Mouse (Mus musculus): ENCODE results near the gene Ppp1r13b. TPM values are rescaled to one million over a fixed set of nuclear protein-coding genes. Genes with fewer than 3 reads are reported as not detected.

The Ppp1r13b gene
- total and polyA plus RNA-seq, 3 experiments, result 1.5 to 8.7 TPM; not detected in 1

DNA sequence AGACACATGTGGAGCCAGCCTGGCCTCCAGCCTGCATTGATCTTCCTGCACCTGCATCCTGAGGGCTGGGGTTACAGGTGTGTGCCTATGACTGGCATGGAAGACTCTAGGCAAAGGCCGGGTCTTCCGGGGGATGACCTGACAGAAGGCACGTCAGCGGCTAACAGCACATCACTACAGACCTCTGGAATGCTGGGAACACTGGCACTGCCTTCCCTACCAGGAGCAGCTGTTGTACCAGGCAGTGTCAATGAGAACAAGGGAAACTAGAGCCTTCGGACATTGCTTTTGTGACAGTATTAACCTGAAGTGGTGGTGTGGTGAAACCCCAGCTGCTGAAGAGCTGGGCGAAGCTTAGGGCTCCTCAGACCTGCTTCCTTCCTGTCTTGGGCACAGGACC is 99.1 kb downstream of the Ppp1r13b start:
- H3K4me3 ChIP-seq (ENCODE audit: control insufficient read depth in 1 of 2, insufficient read depth in 1 of 2, low read depth in 2 of 2, low read length in 2 of 2), result no peak overlapping the region
- no peaks in the 10 kb centered on the region for H3K27me3 ChIP-seq (ENCODE audit: control insufficient read depth in 1 of 2, insufficient read depth in 2 of 2, low read length in 2 of 2)
- TF ChIP-seq E2F4 (IDR thresholded peaks at IDR 0.05; ENCODE audit: borderline replicate concordance, low read depth, low read length) (no peak), SIN3A (IDR thresholded peaks at IDR 0.05; ENCODE audit: low read length) (no peak), USF2 (IDR thresholded peaks at IDR 0.05; ENCODE audit: borderline replicate concordance in 1 of 2, insufficient read depth in 1 of 2, low read depth in 1 of 2, low read length in 2 of 2) (no peak), RCOR1 (IDR thresholded peaks at IDR 0.05; ENCODE audit: low read depth, low read length) (no peak), ZKSCAN1 (IDR thresholded peaks at IDR 0.05; ENCODE audit: low read depth, low read length) (no peak), CHD2 (IDR thresholded peaks at IDR 0.05; ENCODE audit: low read length) (no peak), BHLHE40 (IDR thresholded peaks at IDR 0.05; ENCODE audit: borderline replicate concordance, low read depth, low read length) (no peak)
- peaks cover 2% of the 10 kb centered on the region; the same call in 1 of the 2 replicates for H3K79me2 ChIP-seq (ENCODE audit: control insufficient read depth, insufficient read depth, low read length, poor library complexity)
- no peaks in the 10 kb centered on the region for H3K9me3 ChIP-seq (replicated peaks; ENCODE audit: insufficient read depth, low read length)
- H3K9ac ChIP-seq (ENCODE audit: control insufficient read depth, low read depth, low read length, poor library complexity, severe bottlenecking), result no peak overlapping the region
- 0 out of 4 replicates have a peak, but pooled peaks cover 0 to 8% of the 10 kb centered on the region in 2 experiments for H3K4me1 ChIP-seq (ENCODE audit: control insufficient read depth in 1 of 2, insufficient read depth in 2 of 2, low read length in 2 of 2)
- H3K36me3 ChIP-seq (ENCODE audit: control insufficient read depth in 1 of 2, insufficient read depth in 2 of 2, low read length in 2 of 2), result no peaks in the 10 kb centered on the region
- H3K27ac ChIP-seq (ENCODE audit: control insufficient read depth, low read depth, low read length), result no peak overlapping the region
- no peak for DNase-seq (ENCODE audit: low read depth, low spot score)

DNA sequence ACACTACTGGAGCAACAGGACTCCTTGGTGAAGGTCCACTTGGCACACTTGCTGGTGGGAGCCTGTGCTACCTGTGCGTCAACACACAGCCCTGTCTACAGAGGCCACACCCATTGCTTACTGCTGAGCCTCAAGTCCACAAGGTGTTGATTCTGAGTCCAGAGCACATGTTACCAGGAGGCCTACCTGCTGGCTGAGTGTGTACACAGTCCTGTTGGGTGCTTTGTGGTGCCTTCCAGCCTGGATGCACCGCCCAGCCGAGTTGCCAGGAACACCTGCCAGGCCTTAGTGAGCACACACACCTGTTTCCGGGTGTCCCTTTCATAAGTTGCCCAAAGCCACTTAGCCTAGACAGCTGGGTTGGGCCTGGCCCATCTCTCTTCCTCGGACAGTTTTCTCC is 104.4 kb downstream of the Ppp1r13b start:
- no peaks in the 10 kb centered on the region for H3K4me1 ChIP-seq (ENCODE audit: control insufficient read depth in 1 of 2, insufficient read depth in 2 of 2, low read length in 2 of 2)
- TF ChIP-seq RCOR1 (IDR thresholded peaks at IDR 0.05; ENCODE audit: low read depth, low read length), result no peak
- no peak for TF ChIP-seq TCF12 (IDR thresholded peaks at IDR 0.05; ENCODE audit: low read depth, low read length)
- no peak for TF ChIP-seq ELF1 (IDR thresholded peaks at IDR 0.05; ENCODE audit: low read depth, low read length)
- no peak for TF ChIP-seq MYB (IDR thresholded peaks at IDR 0.05; ENCODE audit: low read depth, low read length)
- no peak for TF ChIP-seq HCFC1 (IDR thresholded peaks at IDR 0.05; ENCODE audit: low read depth, low read length)
- no peak for TF ChIP-seq KAT2A (conservative IDR thresholded peaks at IDR 0.05; ENCODE audit: low read depth, low read length)
- TF ChIP-seq MXI1 (IDR thresholded peaks at IDR 0.05; ENCODE audit: low read depth, low read length), result no peak
- no peak for TF ChIP-seq SIN3A (IDR thresholded peaks at IDR 0.05; ENCODE audit: low read length)
- TF ChIP-seq ETS1 (IDR thresholded peaks at IDR 0.05; ENCODE audit: low read depth, low read length), result no peak
- TF ChIP-seq POLR2A (IDR thresholded peaks at IDR 0.05; ENCODE audit: control insufficient read depth in 1 of 2, insufficient read depth in 1 of 2, low read depth in 1 of 2, low read length in 2 of 2, poor library complexity in 1 of 2), result no peak
- TF ChIP-seq ZMIZ1 (IDR thresholded peaks at IDR 0.05; ENCODE audit: low read depth, low read length), result no peak
- TF ChIP-seq SMC3 (IDR thresholded peaks at IDR 0.05; ENCODE audit: low read depth, low read length), result no peak
- no peak for TF ChIP-seq MAFK (IDR thresholded peaks at IDR 0.05; ENCODE audit: borderline replicate concordance, low read depth, low read length)
- no peak for TF ChIP-seq UBTF (IDR thresholded peaks at IDR 0.05; ENCODE audit: borderline replicate concordance, insufficient read depth, low read depth, low read length)
- no peak for TF ChIP-seq MAZ (IDR thresholded peaks at IDR 0.05; ENCODE audit: low read depth, low read length)
- DNase-seq (ENCODE audit: low read depth, low spot score), result no peak
- no peaks in the 10 kb centered on the region; a peak in 1 of 4 replicates for H3K36me3 ChIP-seq (ENCODE audit: control insufficient read depth in 1 of 2, insufficient read depth in 2 of 2, low read length in 2 of 2)
- H3K9ac ChIP-seq (ENCODE audit: control insufficient read depth, low read depth, low read length, poor library complexity, severe bottlenecking), result no peak overlapping the region
- H3K27ac ChIP-seq (ENCODE audit: control insufficient read depth, low read depth, low read length), result no peak overlapping the region
- H3K4me3 ChIP-seq (ENCODE audit: control insufficient read depth in 1 of 2, insufficient read depth in 1 of 2, low read depth in 2 of 2, low read length in 2 of 2), result no peak overlapping the region
- H3K27me3 ChIP-seq (ENCODE audit: control insufficient read depth in 1 of 2, insufficient read depth in 2 of 2, low read length in 2 of 2), result no peaks in the 10 kb centered on the region
- no peaks in the 10 kb centered on the region for H3K9me3 ChIP-seq (replicated peaks; ENCODE audit: insufficient read depth, low read length)
- H3K79me2 ChIP-seq (ENCODE audit: control insufficient read depth, insufficient read depth, low read length, poor library complexity), result no peaks in the 10 kb centered on the region

All from MEL (cell line).